Mouse (Mus musculus): ENCODE results near the gene Cisd3. TPM values are rescaled to one million over a fixed set of nuclear protein-coding genes. Genes with fewer than 3 reads are reported as not detected.

Cisd3 gene
- polyA plus RNA-seq, 1 experiment from 2014 or later: 45.8 TPM

DNA sequence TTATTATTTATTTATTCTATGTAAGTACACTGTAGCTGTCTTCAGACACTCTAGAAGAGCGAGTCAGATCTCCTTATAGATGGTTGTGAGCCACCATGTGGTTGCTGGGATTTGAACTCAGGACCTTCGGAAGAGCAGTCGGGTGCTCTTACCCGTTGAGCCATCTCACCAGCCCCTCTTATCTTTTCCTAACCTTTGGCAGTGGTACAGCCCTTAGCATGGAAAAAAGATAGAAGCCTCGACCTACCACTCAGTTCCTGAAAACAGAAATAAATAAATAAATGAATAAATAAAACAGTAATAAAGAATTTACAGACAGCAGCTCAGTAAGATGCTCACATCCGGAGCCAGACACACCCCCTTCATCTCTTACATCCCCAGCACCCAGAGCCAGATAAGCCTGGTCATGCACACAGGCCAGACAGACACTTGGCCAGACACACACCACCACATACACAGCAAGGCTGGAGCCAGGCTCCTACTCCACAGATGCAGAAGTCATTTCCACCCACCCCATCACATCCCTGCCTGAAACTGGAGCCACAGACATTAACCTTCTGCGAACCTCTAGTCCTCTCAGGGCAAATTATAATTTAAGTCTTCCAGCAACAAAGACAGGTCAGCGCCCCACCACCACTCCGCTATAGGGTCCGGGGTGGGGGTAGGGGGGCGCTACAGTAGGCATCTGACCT lies 11.7 kb downstream of the Cisd3 start:
- WGBS (ENCODE audit: insufficient replicate concordance): 58% methylated on average over 11 of the region's 11 CpGs
- no peaks in the 10 kb centered on the region for H3K36me3 ChIP-seq (ENCODE audit: control insufficient read depth, insufficient read depth, low read length)
- H3K4me3 ChIP-seq (ENCODE audit: low read depth, low read length): peak overlapping the region; percentile 87
- H3K9ac ChIP-seq (ENCODE audit: low read depth, low read length): peak overlapping the region; percentile 91
- H3K9me3 ChIP-seq (replicated peaks; ENCODE audit: control insufficient read depth, low read length): no peaks in the 10 kb centered on the region
- H3K4me1 ChIP-seq (ENCODE audit: control insufficient read depth, insufficient read depth, low read length): peaks cover 49% of the 10 kb centered on the region
- no peak for ATAC-seq (replicated peaks; ENCODE audit: insufficient number of reproducible peaks, low FRiP score, low TSS enrichment)
- peak overlapping the region; percentile 97 for H3K27ac ChIP-seq (ENCODE audit: low read depth, low read length)
- peak overlapping the region; percentile 98 for H3K4me2 ChIP-seq
- no peaks in the 10 kb centered on the region for H3K27me3 ChIP-seq (ENCODE audit: control insufficient read depth, insufficient read depth, low read length)

GRCm38 (mm10) chr11:97697891-97698529 lies 12.4 kb downstream of the Cisd3 start:
- Histone ChIP-seq H3K36me3 (ENCODE audit: control insufficient read depth, insufficient read depth, low read length) (no peaks in the 10 kb centered on the region), H3K27ac (ENCODE audit: low read depth, low read length) (peak overlapping the region; percentile 97), H3K9me3 (replicated peaks; ENCODE audit: control insufficient read depth, low read length) (no peaks in the 10 kb centered on the region), H3K4me1 (ENCODE audit: control insufficient read depth, insufficient read depth, low read length) (peaks cover 49% of the 10 kb centered on the region), H3K27me3 (ENCODE audit: control insufficient read depth, insufficient read depth, low read length) (no peaks in the 10 kb centered on the region), H3K4me3 (ENCODE audit: low read depth, low read length) (peak overlapping the region; percentile 87), H3K4me2 (peak overlapping the region; percentile 98), H3K9ac (ENCODE audit: low read depth, low read length) (peak overlapping the region; percentile 91)
- 2% methylated on average over 14 of the region's 14 CpGs for WGBS (ENCODE audit: insufficient replicate concordance)
- ATAC-seq (replicated peaks; ENCODE audit: insufficient number of reproducible peaks, low FRiP score, low TSS enrichment): no peak

DNA sequence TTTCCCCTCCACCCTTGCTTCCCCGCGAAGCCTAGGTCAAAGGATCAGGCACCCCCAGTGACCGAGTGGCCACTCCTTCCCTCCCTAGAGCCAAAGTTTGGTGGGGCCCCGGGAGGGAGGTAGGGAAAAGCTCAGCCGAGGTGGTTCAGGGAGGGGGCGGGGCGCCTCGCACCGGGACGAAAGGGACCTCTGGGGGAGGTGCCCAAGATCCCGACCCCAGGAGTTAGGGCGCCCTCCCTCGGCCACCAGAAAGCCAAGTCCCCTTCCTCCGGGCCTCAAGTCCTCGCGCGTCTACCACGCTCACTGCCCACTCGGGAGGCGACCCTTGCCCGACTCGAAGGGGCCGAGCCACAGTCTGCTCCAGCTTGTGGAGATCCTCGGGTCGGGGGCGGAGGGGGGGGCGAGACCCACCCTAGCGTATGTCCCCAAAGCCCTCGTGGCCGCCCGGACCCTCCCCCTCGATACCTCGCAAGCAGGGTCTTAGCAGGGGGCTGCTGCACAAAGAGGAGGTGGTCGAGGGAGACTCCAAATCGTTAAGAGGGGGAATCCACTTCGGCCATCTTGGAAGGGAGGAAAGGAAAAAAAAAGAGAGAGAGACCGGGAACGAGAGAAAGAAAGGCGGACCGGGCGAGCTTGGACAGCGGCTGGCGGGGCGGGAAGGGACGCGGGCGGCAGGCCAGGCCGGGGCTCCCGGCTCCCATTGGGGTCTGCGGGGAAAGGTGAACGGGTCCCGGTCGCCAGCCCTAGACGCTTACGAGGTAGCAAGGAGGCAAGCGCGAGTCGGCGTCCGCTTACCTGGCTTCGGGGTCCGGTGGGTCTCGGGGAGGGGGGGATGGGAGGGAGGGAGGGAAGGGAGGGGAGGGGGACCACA lies 13.3 kb downstream of the Cisd3 start:
- Histone ChIP-seq H3K4me1 (ENCODE audit: control insufficient read depth, insufficient read depth, low read length) (peaks cover 51% of the 10 kb centered on the region), H3K36me3 (ENCODE audit: control insufficient read depth, insufficient read depth, low read length) (no peaks in the 10 kb centered on the region), H3K27me3 (ENCODE audit: control insufficient read depth, insufficient read depth, low read length) (no peaks in the 10 kb centered on the region), H3K4me3 (ENCODE audit: low read depth, low read length) (peak overlapping the region; percentile 87), H3K9me3 (replicated peaks; ENCODE audit: control insufficient read depth, low read length) (no peaks in the 10 kb centered on the region), H3K27ac (ENCODE audit: low read depth, low read length) (peak overlapping the region; percentile 97), H3K4me2 (peak overlapping the region; percentile 98), H3K9ac (ENCODE audit: low read depth, low read length) (peak overlapping the region; percentile 91)
- ATAC-seq (replicated peaks; ENCODE audit: insufficient number of reproducible peaks, low FRiP score, low TSS enrichment): 0 out of 2 replicates have a peak, but pooled peaks have one; percentile 1
- WGBS (ENCODE audit: insufficient replicate concordance): under 1% methylated on average over 61 of the region's 63 CpGs

GRCm38 (mm10) chr11:97699626-97700002 lies 14.0 kb downstream of the Cisd3 start:
- H3K4me1 ChIP-seq (ENCODE audit: control insufficient read depth, insufficient read depth, low read length): peaks cover 55% of the 10 kb centered on the region
- H3K9ac ChIP-seq (ENCODE audit: low read depth, low read length): peak overlapping the region; percentile 91
- WGBS (ENCODE audit: insufficient replicate concordance): under 1% methylated on average over 6 of the region's 9 CpGs

DNA sequence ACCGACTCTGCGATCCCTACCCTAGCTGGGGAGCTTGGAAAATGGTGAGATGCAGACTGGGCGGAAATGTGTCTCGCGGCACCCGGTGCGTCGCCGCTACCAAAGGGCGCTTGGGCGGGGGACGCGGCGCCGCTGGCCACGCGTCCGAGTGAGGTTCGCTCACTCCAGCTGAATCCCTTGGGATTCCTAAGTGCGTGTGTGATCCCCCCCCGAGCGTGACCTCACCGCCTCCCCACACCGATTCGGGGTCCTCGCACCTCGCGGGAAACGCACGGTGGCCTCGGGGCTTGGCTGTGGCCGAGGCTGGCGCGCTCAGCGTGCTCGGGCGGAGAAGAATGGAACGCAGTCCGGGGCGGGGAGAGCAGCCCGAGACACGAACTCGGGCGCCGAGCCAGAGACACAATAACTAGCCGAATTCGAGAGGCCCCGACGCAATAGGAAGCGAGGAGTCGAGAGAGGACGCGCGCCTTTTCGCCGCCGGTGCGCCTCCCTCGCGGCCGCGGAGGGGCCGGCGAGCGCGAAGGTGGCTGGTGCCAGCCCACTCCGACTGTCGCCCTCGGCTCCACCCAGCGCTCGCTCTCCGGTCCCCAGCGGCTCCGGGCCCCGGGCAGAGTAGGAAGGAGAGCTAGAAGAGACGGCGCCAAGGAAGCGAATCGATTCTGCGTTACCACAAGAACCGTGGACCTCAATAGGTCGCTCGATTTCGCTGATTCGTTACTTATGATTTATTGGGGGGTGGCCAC lies 14.5 kb downstream of the Cisd3 start, which contains the start of gene Pcgf2:
TSS of gene Pcgf2 (minus strand) at position 495 of the 743 bp plus-strand sequence.
- H3K4me3 ChIP-seq (ENCODE audit: low read depth, low read length): peak within 1 kb of the TSS; percentile 87
- no peaks in the 10 kb centered on the region for H3K27me3 ChIP-seq (ENCODE audit: control insufficient read depth, insufficient read depth, low read length)
- peaks cover 2% of the 10 kb centered on the region; the same call in 1 of the 2 replicates for H3K36me3 ChIP-seq (ENCODE audit: control insufficient read depth, insufficient read depth, low read length)
- H3K4me1 ChIP-seq (ENCODE audit: control insufficient read depth, insufficient read depth, low read length): peaks cover 50% of the 10 kb centered on the region
- H3K4me2 ChIP-seq: peak within 1 kb of the TSS; percentile 98
- ATAC-seq (replicated peaks; ENCODE audit: insufficient number of reproducible peaks, low FRiP score, low TSS enrichment): no peak
- H3K9me3 ChIP-seq (replicated peaks; ENCODE audit: control insufficient read depth, low read length): no peaks in the 10 kb centered on the region
- under 1% methylated on average over 85 of the region's 85 CpGs for WGBS (ENCODE audit: insufficient replicate concordance)
- peak within 1 kb of the TSS; percentile 97 for H3K27ac ChIP-seq (ENCODE audit: low read depth, low read length)
- peak within 1 kb of the TSS; percentile 91 for H3K9ac ChIP-seq (ENCODE audit: low read depth, low read length)

More at GRCm38 (mm10) chr11:97699626-97700002, 14.0 kb downstream of the Cisd3 start:
- Histone ChIP-seq H3K27me3 (ENCODE audit: control insufficient read depth, insufficient read depth, low read length) (no peaks in the 10 kb centered on the region), H3K36me3 (ENCODE audit: control insufficient read depth, insufficient read depth, low read length) (peaks cover 1% of the 10 kb centered on the region; the same call in 1 of the 2 replicates), H3K4me3 (ENCODE audit: low read depth, low read length) (peak overlapping the region; percentile 87), H3K9me3 (replicated peaks; ENCODE audit: control insufficient read depth, low read length) (no peaks in the 10 kb centered on the region), H3K4me2 (peak overlapping the region; percentile 98), H3K27ac (ENCODE audit: low read depth, low read length) (peak overlapping the region; percentile 97)
- ATAC-seq (replicated peaks; ENCODE audit: insufficient number of reproducible peaks, low FRiP score, low TSS enrichment): peak; percentile 36; the same call in 1 of the 2 replicates

DNA sequence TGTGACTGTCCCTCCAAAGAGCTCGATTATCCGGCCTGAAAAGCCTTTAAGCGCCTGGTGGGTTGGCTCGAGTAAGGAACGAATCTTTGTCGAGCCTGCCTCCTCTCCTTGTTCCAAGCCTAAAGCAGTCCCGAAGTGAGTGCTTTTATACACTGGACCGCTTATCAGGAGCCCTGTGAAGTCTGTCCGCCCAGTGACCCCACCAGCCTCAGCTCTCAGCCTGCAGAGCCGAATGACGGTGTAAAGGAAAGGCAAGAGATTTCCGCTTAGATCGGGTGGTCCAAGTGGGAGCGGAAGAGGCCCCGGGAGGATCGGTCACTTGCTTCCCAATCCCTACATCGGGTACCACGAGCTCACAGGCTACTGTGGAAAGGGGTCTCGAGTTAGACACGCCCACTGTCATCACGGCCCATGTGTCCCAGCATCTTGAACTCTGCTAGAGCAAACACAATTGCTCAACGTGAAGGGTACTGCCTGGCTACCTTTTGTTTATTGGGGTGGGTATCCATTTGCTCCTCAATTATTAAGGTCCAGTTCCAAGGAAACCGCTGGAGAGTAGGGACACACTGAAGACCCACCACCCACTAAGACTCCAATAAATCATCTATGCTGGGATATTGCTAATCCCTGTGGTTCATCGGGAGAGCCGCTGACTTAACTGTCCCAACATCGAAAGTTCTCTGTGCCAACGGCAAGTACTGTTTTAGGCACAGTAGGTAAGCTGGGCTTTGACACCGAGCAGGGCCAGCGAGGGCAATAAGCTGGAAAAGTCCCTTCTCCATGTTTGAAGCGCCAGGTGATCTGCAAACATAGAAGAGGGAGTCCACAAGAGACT lies 15.3 kb downstream of the Cisd3 start:
- H3K4me3 ChIP-seq (ENCODE audit: low read depth, low read length): peak overlapping the region; percentile 87
- peaks cover 2% of the 10 kb centered on the region; the same call in 1 of the 2 replicates for H3K36me3 ChIP-seq (ENCODE audit: control insufficient read depth, insufficient read depth, low read length)
- no peaks in the 10 kb centered on the region for H3K27me3 ChIP-seq (ENCODE audit: control insufficient read depth, insufficient read depth, low read length)
- no peaks in the 10 kb centered on the region for H3K9me3 ChIP-seq (replicated peaks; ENCODE audit: control insufficient read depth, low read length)
- ATAC-seq (replicated peaks; ENCODE audit: insufficient number of reproducible peaks, low FRiP score, low TSS enrichment): no peak
- H3K27ac ChIP-seq (ENCODE audit: low read depth, low read length): peak overlapping the region; percentile 97
- peak overlapping the region; percentile 88 for H3K9ac ChIP-seq (ENCODE audit: low read depth, low read length)
- 18% methylated on average over 30 of the region's 30 CpGs for WGBS (ENCODE audit: insufficient replicate concordance)
- H3K4me1 ChIP-seq (ENCODE audit: control insufficient read depth, insufficient read depth, low read length): peaks cover 42% of the 10 kb centered on the region
- peak overlapping the region; percentile 98 for H3K4me2 ChIP-seq

- peak overlapping the region; percentile 98 for H3K4me2 ChIP-seq
- H3K9ac ChIP-seq (ENCODE audit: low read depth, low read length): no peak overlapping the region
- no peaks in the 10 kb centered on the region for H3K27me3 ChIP-seq (ENCODE audit: control insufficient read depth, insufficient read depth, low read length)
- peaks cover 7% of the 10 kb centered on the region for H3K36me3 ChIP-seq (ENCODE audit: control insufficient read depth, insufficient read depth, low read length)
- H3K9me3 ChIP-seq (replicated peaks; ENCODE audit: control insufficient read depth, low read length): no peaks in the 10 kb centered on the region
- H3K4me1 ChIP-seq (ENCODE audit: control insufficient read depth, insufficient read depth, low read length): peaks cover 34% of the 10 kb centered on the region
- no peak for ATAC-seq (replicated peaks; ENCODE audit: insufficient number of reproducible peaks, low FRiP score, low TSS enrichment)
- 50% methylated on average over 15 of the region's 15 CpGs for WGBS (ENCODE audit: insufficient replicate concordance)
- H3K4me3 ChIP-seq (ENCODE audit: low read depth, low read length): peak overlapping the region; percentile 94
- H3K27ac ChIP-seq (ENCODE audit: low read depth, low read length): no peak overlapping the region
Observed at GRCm38 (mm10) chr11:97701581-97702392, 16.2 kb downstream of the Cisd3 start.

Measured in heart, embryonic 11.5 days (tissue).